Mouse (Mus musculus) neural tube, embryonic 15.5 days (tissue): ENCODE results near the gene Vps18. TPM values are rescaled to one million over a fixed set of nuclear protein-coding genes. Genes with fewer than 3 reads are reported as not detected.

ENCODE experiments used
- ATAC-seq: fragments of 200-750 bp; cut with Nextera tagmentation; 2 replicates; pipeline ENCODE4 v1.8.0; 2017; ENCODE audit warnings: mild to moderate bottlenecking, moderate TSS enrichment, moderate library complexity; ENCODE audit not compliant: low FRiP score
- H3K27ac ChIP-seq: fragments of 300-500 bp; sonication (generic); replicated peaks from 2 replicates; pipeline ENCODE4 v1.5.1; 2015; ENCODE audit warnings: mild to moderate bottlenecking, inconsistent platforms
- H3K27me3 ChIP-seq: fragments of 300-500 bp; sonication (generic); replicated peaks from 2 replicates; pipeline ENCODE4 v1.6.1; 2015; ENCODE audit warnings: inconsistent platforms
- H3K36me3 ChIP-seq: fragments of 300-500 bp; sonication (generic); 2 replicates; pipeline ENCODE4 v1.6.1; 2015; ENCODE audit warnings: inconsistent platforms
- H3K4me1 ChIP-seq: fragments of 300-500 bp; sonication (generic); 2 replicates; pipeline ENCODE4 v1.6.1; 2015; ENCODE audit warnings: inconsistent platforms
- H3K4me2 ChIP-seq: fragments of 300-500 bp; sonication (generic); 2 replicates; pipeline ENCODE4 v1.6.1; 2015; ENCODE audit warnings: inconsistent platforms, mild to moderate bottlenecking, moderate library complexity
- H3K4me3 ChIP-seq: fragments of 300-500 bp; sonication (generic); replicated peaks from 2 replicates; pipeline ENCODE4 v1.5.1; 2015; ENCODE audit warnings: mild to moderate bottlenecking, inconsistent platforms
- H3K9ac ChIP-seq: fragments of 300-500 bp; sonication (generic); replicated peaks from 2 replicates; pipeline ENCODE4 v1.6.1; 2015; ENCODE audit warnings: mild to moderate bottlenecking, inconsistent platforms
- H3K9me3 ChIP-seq: fragments of 300-500 bp; sonication (generic); replicated peaks from 2 replicates; pipeline ENCODE4 v1.6.1; 2016; ENCODE audit warnings: inconsistent platforms
- WGBS: fragments of 180-500 bp; shearing (Covaris S2); methylation state at CpG from one replicate; pipeline ENCODE4 v1.1.7; 2015; ENCODE audit warnings: mixed read lengths; 5-methylcytosine and 5-hydroxymethylcytosine counted together
- polyA plus RNA-seq: library from polyadenylated mRNA; unstranded; fragments of >200 nt; fragmentation: Nextera tagmentation; extraction: Ambion mirVana; gene quantifications from 2 replicates; pipeline ENCODE4 v1.2.1, GENCODE M21; 2015

Gene Vps18
- polyA plus RNA-seq, 1 experiment from 2014 or later, result 23.8 TPM

GRCm38 (mm10) chr2:119262978-119263377, 25.6 kb upstream of the Vps18 start:
- H3K36me3 ChIP-seq, result no peaks in the 10 kb centered on the region
- H3K4me3 ChIP-seq, result no peak overlapping the region
- no peak overlapping the region; the same call in 1 of the 2 replicates for H3K4me2 ChIP-seq
- peaks cover 8% of the 10 kb centered on the region; the same call in 1 of the 2 replicates for H3K4me1 ChIP-seq
- no peaks in the 10 kb centered on the region; the same call in 1 of the 2 replicates for H3K27me3 ChIP-seq
- ATAC-seq, result peak; percentile 59; the same call in 1 of the 2 replicates
- H3K9ac ChIP-seq, result 0 out of 2 replicates have a peak overlapping the region, but pooled peaks have one; percentile 23
- H3K27ac ChIP-seq, result no peak overlapping the region; the same call in 1 of the 2 replicates
- 35% methylated on average over 8 of the region's 8 CpGs for WGBS
- no peaks in the 10 kb centered on the region for H3K9me3 ChIP-seq

GRCm38 (mm10) chr2:119263813-119264212, 24.7 kb upstream of the Vps18 start:
- H3K27me3 ChIP-seq, result no peaks in the 10 kb centered on the region; the same call in 1 of the 2 replicates
- H3K9ac ChIP-seq, result no peak overlapping the region
- H3K4me1 ChIP-seq, result peaks cover 12% of the 10 kb centered on the region
- no peak for ATAC-seq
- H3K27ac ChIP-seq, result no peak overlapping the region
- H3K36me3 ChIP-seq, result no peaks in the 10 kb centered on the region
- WGBS, result 77% methylated on average over 5 of the region's 5 CpGs
- no peak overlapping the region for H3K4me3 ChIP-seq
- H3K4me2 ChIP-seq, result no peak overlapping the region
- no peaks in the 10 kb centered on the region for H3K9me3 ChIP-seq

DNA sequence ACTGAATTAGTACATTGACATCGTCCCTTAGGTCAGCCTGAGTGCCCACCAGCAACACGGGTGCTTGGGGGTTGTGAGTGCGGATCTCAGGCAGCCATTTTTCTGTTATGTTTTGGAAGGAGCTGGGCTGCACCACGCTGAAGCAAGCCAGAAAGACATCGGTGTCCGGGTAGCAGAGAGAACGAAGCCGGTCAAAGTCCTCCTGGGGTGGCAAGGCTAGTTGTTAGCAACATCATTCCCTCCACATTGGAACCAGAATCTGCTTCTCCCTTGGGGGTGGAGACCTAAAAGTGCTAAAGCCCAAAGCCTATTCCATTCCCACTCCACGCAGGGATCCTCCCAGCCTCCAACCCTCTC, 18.3 kb upstream of the Vps18 start:
- peak overlapping the region; percentile 69 for H3K9ac ChIP-seq
- H3K4me3 ChIP-seq, result peak overlapping the region; percentile 59
- peak; percentile 4; the same call in 1 of the 2 replicates for ATAC-seq
- H3K9me3 ChIP-seq, result no peaks in the 10 kb centered on the region
- peaks cover 28% of the 10 kb centered on the region for H3K4me1 ChIP-seq
- WGBS, result 44% methylated on average over 9 of the region's 9 CpGs
- peak overlapping the region; percentile 82; the same call in 1 of the 2 replicates for H3K27ac ChIP-seq
- H3K4me2 ChIP-seq, result peak overlapping the region; percentile 85
- no peaks in the 10 kb centered on the region for H3K36me3 ChIP-seq
- 0 out of 2 replicates have a peak, but pooled peaks cover 3% of the 10 kb centered on the region for H3K27me3 ChIP-seq

DNA sequence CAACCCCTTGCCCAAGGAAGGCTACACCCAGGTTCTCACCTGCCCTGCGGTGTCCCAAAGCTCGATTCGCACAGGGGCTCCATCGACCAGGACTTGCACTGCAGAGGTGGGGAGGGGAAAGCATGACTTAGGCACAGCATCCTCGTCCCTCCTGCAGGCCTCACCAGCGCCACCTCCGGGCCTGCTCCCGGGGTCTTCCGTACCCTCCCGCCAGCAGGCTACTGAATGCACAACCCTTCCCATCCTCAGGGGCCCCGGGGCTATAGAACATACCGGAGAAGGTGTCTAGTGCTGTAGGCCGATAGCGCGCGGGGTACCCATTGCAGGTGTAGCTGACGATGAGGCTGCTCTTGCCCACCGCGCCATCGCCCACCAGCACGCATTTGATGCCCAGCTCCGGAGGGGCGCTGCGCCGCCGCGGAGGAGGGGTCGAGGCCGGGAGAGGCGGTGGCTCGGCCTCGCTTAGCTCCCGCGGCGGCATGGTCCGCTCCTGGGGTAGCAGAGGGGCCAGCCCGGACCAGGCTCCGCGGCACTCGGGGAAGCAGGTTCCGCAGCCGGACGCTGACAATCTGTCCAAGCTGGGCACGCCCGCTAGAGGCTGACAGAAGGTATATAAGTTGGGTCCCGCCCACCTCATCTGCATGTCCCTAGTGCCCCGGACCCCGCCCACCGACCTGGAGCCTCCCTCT, 17.8 kb upstream of the Vps18 start, which contains the start of gene Rhov:
TSS of gene Rhov (minus strand) at position 630 of the 689 bp plus-strand sequence.
- Histone ChIP-seq H3K4me1 (peaks cover 28% of the 10 kb centered on the region), H3K9ac (peak within 1 kb of the TSS; percentile 69), H3K36me3 (no peaks in the 10 kb centered on the region), H3K27ac (peak within 1 kb of the TSS; percentile 82), H3K9me3 (no peaks in the 10 kb centered on the region), H3K4me2 (peak within 1 kb of the TSS; percentile 85), H3K27me3 (0 out of 2 replicates have a peak, but pooled peaks cover 3% of the 10 kb centered on the region), H3K4me3 (peak within 1 kb of the TSS; percentile 59)
- WGBS, result under 1% methylated on average over 49 of the region's 49 CpGs
- peak; percentile 92 for ATAC-seq

- no peaks in the 10 kb centered on the region for H3K9me3 ChIP-seq
- ATAC-seq, result no peak
- 0 out of 2 replicates have a peak, but pooled peaks cover 3% of the 10 kb centered on the region for H3K27me3 ChIP-seq
- H3K9ac ChIP-seq, result no peak overlapping the region
- WGBS, result 84% methylated on average over 1 of the region's 1 CpGs
- H3K36me3 ChIP-seq, result no peaks in the 10 kb centered on the region
- no peak overlapping the region for H3K4me2 ChIP-seq
- H3K27ac ChIP-seq, result no peak overlapping the region
- H3K4me1 ChIP-seq, result peaks cover 20% of the 10 kb centered on the region
- no peak overlapping the region for H3K4me3 ChIP-seq
Measured at GRCm38 (mm10) chr2:119274126-119274525, 14.4 kb upstream of the Vps18 start.

GRCm38 (mm10) chr2:119276926-119277325, 11.6 kb upstream of the Vps18 start:
- Histone ChIP-seq H3K9ac (no peak overlapping the region), H3K4me1 (no peaks in the 10 kb centered on the region), H3K9me3 (no peaks in the 10 kb centered on the region), H3K4me3 (no peak overlapping the region), H3K4me2 (no peak overlapping the region), H3K36me3 (no peaks in the 10 kb centered on the region), H3K27me3 (0 out of 2 replicates have a peak, but pooled peaks cover 3% of the 10 kb centered on the region), H3K27ac (no peak overlapping the region)
- ATAC-seq, result no peak
- WGBS, result 84% methylated on average over 7 of the region's 7 CpGs

DNA sequence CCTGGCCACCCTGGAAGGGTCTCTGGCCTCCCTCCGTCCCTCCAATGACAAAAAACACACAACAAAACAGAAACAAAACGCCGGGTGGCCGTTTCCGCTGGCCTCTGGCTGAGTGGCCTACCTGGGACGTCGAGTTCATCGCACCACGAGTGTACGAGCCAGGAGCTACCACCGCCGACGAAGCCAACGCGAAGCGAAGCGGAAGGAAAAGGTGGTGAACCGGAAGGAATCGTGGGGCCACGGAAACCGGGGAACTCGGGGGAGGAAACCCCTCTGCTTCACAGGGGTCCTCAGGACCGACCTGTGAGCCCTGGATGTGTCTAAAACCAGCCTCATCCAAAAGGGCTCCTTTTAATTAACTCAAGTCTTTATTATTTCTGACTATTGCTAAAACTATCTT, 10.7 kb upstream of the Vps18 start:
- no peak for ATAC-seq
- no peak overlapping the region for H3K9ac ChIP-seq
- no peak overlapping the region for H3K27ac ChIP-seq
- no peak overlapping the region for H3K4me3 ChIP-seq
- H3K4me2 ChIP-seq, result no peak overlapping the region
- H3K9me3 ChIP-seq, result no peaks in the 10 kb centered on the region
- WGBS, result 91% methylated on average over 23 of the region's 23 CpGs
- 0 out of 2 replicates have a peak, but pooled peaks cover 3% of the 10 kb centered on the region for H3K27me3 ChIP-seq
- H3K4me1 ChIP-seq, result no peaks in the 10 kb centered on the region
- H3K36me3 ChIP-seq, result no peaks in the 10 kb centered on the region

DNA sequence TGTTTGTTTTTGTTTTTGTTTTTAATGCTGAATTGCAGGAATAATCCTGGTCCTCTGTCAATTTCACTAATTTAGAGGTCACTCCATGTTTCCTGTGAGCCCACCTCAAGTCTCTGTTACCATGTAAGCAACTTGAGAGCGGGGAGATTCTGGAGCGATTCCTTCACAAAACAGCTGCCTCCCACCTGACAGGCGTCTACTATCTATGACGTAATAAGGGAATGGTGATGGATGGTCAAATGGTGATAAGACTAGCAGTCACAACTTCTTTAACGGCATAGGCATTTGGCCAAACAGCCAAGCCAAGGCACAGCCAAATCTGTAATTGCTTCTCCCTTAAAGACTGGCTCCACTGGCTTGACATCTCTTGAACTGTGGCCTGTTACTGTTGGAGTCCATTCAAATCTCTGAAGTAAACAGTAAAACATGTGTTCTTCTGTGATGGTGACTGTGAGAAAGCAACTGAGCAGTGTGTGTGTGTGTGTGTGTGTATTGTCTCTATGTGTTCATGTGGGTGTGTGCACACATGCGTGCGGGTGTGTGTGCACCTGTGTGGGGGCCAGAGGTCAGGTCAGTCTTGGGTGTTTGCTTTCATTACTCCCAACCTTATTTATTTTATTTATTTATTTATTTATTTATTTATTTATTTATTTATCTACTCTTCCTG, 6.5 kb upstream of the Vps18 start:
- Histone ChIP-seq H3K9ac (no peak overlapping the region), H3K4me2 (no peak overlapping the region), H3K4me1 (no peaks in the 10 kb centered on the region), H3K27ac (no peak overlapping the region), H3K4me3 (no peak overlapping the region), H3K9me3 (no peaks in the 10 kb centered on the region), H3K36me3 (no peaks in the 10 kb centered on the region), H3K27me3 (no peaks in the 10 kb centered on the region)
- WGBS, result 91% methylated on average over 7 of the region's 7 CpGs
- ATAC-seq, result no peak

DNA sequence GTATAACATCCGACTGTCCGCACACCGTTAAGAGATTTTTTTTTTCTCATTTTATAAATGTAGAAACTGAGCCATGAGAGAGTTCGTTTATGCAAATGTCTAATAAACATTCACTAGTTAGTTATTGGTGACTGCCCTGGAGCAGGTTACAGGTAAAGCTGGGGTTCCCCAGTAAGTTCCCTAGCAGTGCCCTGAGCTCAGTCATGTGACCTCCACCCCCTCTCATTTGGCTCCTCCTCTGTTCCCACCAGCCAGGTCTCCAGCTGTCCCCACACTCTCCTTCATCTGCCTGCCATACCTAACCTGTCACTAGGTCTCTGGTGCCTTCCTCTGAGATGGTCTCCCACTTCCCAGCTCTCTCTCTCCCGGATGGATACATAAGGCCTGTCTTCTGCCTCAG, 1.2 kb upstream of the Vps18 start:
- H3K4me1 ChIP-seq, result peaks cover 26% of the 10 kb centered on the region
- H3K4me2 ChIP-seq, result no peak overlapping the region
- H3K27ac ChIP-seq, result no peak overlapping the region
- H3K9me3 ChIP-seq, result no peaks in the 10 kb centered on the region
- ATAC-seq, result no peak
- H3K36me3 ChIP-seq, result peaks cover 20% of the 10 kb centered on the region
- H3K4me3 ChIP-seq, result no peak overlapping the region
- no peaks in the 10 kb centered on the region for H3K27me3 ChIP-seq
- H3K9ac ChIP-seq, result no peak overlapping the region
- 90% methylated on average over 5 of the region's 5 CpGs for WGBS

- peak overlapping the region; percentile 81 for H3K9ac ChIP-seq
- H3K4me2 ChIP-seq, result peak overlapping the region; percentile 74
- 4% methylated on average over 11 of the region's 11 CpGs for WGBS
- peaks cover 26% of the 10 kb centered on the region for H3K4me1 ChIP-seq
- peak overlapping the region; percentile 75 for H3K4me3 ChIP-seq
- H3K36me3 ChIP-seq, result peaks cover 37% of the 10 kb centered on the region
- ATAC-seq, result peak; percentile 28
- H3K9me3 ChIP-seq, result no peaks in the 10 kb centered on the region
- no peaks in the 10 kb centered on the region for H3K27me3 ChIP-seq
- H3K27ac ChIP-seq, result peak overlapping the region; percentile 69
Measured at GRCm38 (mm10) chr2:119289014-119289416, 475 bp downstream of the Vps18 start.

- WGBS, result 95% methylated on average over 5 of the region's 5 CpGs
Measured at GRCm38 (mm10) chr2:119292281-119292680, 3.7 kb downstream of the Vps18 start.

GRCm38 (mm10) chr2:119292852-119293251, 4.3 kb downstream of the Vps18 start:
- no peak overlapping the region for H3K27ac ChIP-seq
- 96% methylated on average over 17 of the region's 17 CpGs for WGBS

More at GRCm38 (mm10) chr2:119292281-119292680, 3.7 kb downstream of the Vps18 start:
- Histone ChIP-seq H3K36me3 (peaks cover 63% of the 10 kb centered on the region), H3K27me3 (no peaks in the 10 kb centered on the region), H3K4me3 (no peak overlapping the region), H3K4me2 (no peak overlapping the region), H3K9ac (no peak overlapping the region), H3K9me3 (no peaks in the 10 kb centered on the region), H3K4me1 (peaks cover 35% of the 10 kb centered on the region), H3K27ac (no peak overlapping the region)
- no peak for ATAC-seq

More at GRCm38 (mm10) chr2:119292852-119293251, 4.3 kb downstream of the Vps18 start:
- H3K36me3 ChIP-seq, result peaks cover 69% of the 10 kb centered on the region
- no peak for ATAC-seq
- H3K9me3 ChIP-seq, result no peaks in the 10 kb centered on the region
- H3K4me1 ChIP-seq, result peaks cover 31% of the 10 kb centered on the region
- H3K9ac ChIP-seq, result no peak overlapping the region
- no peaks in the 10 kb centered on the region for H3K27me3 ChIP-seq
- H3K4me3 ChIP-seq, result no peak overlapping the region
- no peak overlapping the region for H3K4me2 ChIP-seq
